Mouse (Mus musculus) R1 (cell line): ENCODE data around the gene Apobec3.

Source experiments
- DNase-seq: peaks from one replicate; pipeline ENCODE4 v3.0.0-alpha.2; 2018; ENCODE audit warnings: low read depth, low spot score

The Apobec3 gene

GRCm38 (mm10) chr15:79891436-79892212, at the start of gene Apobec3:
Gene Apobec3 (plus strand): TSS chr15:79891659.
- peak; percentile 92 for DNase-seq

DNA sequence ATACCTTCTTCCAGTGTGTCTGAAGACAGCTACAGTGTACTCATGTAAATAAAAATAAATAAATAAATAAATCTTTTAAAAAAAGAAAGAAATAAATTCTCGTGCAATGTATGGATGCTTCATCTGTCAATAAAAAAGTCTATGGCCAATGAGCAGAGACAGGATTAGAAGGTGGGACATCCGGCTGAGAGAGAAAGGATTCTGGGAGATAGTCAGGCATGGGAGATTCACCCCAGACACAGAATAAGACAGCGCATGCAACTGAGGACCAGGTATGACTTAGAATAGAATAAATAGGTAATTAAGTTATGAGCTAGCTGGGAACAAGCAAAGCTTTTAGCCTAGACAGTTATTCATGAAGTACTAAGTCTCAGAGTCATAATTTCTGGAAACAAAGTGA, 48.5 kb upstream of the Apobec3 start:
- DNase-seq = peak; percentile 86

- no peak for DNase-seq
Measured at GRCm38 (mm10) chr15:79845986-79846385, 45.5 kb upstream of the Apobec3 start.

DNA sequence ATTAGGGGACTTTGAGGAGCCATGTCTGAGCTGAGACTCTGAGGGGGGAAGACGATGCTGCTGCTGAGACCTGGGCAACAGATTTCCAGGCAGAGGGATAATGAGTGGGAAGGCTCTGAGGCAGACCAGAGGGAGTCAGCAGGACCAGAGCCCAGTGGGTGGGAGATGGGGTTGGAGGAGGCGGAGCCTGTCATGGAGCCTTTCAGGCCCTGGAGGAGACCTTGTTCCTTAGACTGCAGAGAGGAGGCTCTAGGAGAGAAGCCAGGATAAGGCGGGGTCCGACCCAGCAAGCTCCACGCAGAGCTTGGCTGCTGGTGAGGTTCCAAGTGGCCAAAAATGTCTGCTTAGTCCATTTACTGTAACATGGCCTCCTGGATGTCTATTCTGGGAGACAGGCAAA, 44.4 kb upstream of the Apobec3 start:
- DNase-seq = peak; percentile 96

- DNase-seq = peak; percentile 64
Measured at GRCm38 (mm10) chr15:79850143-79850542, 41.3 kb upstream of the Apobec3 start.

DNA sequence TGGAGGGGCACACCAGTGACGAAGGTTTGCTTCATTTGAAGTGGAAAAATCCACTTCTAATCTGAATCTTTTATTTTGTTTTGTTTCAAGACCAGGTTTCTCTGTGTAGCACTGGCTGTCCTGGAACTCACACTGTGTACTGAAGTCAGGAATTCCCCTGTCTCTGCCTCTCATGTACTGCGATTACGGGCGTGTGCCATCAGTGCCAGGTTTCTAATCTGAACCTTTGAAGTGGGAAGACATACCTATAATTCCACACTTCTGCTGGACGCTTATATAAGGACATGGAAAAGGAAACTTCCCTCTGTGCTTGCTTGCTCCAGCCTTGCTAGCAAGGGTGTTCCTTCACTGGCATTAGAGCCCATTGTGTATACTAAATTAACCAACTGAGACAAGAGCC, 32.5 kb upstream of the Apobec3 start:
- DNase-seq = no peak

DNA sequence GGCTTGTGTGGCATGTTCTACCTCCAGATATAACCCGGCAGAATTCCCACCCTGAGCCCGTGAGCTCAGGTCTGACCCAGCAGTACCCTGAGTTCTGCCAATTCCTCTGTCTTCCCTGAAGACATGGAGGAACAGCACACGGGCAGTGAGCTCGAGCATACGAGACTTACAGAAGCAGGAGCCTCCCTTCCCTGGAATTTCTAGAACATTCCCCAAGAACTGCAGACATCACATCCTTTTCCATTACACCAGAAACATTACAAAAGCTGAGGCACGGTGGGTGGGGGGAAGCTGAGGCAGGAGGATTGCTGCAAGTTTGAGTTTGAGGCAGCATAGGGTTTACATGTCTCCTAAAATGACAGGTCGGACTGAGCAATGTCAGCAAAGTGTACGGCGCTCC, 31.6 kb upstream of the Apobec3 start:
- peak; percentile 72 for DNase-seq

GRCm38 (mm10) chr15:79867260-79868002, 24.0 kb upstream of the Apobec3 start:
- peak; percentile 88 for DNase-seq

DNA sequence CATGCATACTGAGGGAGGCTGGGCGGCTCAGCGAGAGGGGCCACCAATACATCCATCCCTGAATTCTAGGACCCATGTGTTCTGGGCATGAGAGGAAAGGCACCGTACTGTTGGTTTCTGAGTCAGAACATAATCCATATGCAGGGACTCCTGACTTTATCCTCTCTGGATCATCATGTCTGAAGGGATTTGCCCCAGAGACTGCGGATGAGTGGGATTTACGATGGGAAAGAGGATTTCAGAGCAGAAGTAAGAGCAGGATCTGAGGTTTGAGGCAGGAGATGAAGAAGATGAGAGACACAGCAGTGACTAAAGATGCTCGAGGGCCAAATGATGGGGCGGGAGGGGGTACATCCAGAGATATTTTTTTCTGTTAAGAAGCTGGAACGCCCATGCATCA, 17.9 kb upstream of the Apobec3 start:
- no peak for DNase-seq

DNA sequence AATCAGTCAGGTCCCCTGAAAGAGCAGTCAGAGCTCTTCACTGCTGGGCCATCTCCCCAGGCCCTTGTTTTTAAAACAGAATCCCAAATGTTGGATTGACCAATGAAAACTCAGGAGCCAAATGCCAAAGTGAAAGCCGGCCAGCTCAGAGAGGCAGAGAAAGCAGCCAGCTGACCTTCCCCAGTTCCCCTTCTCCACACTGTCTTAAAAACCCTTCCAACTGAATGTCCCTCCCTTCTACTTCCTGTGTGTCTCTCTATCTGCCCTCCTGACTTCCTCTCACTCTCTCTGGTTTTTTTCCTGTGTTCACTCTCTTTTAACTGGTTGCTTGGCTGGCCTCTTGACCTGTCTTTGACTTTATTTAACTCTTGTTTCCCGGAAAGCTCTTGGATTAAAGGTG, 17.5 kb upstream of the Apobec3 start:
- DNase-seq = peak; percentile 76

DNA sequence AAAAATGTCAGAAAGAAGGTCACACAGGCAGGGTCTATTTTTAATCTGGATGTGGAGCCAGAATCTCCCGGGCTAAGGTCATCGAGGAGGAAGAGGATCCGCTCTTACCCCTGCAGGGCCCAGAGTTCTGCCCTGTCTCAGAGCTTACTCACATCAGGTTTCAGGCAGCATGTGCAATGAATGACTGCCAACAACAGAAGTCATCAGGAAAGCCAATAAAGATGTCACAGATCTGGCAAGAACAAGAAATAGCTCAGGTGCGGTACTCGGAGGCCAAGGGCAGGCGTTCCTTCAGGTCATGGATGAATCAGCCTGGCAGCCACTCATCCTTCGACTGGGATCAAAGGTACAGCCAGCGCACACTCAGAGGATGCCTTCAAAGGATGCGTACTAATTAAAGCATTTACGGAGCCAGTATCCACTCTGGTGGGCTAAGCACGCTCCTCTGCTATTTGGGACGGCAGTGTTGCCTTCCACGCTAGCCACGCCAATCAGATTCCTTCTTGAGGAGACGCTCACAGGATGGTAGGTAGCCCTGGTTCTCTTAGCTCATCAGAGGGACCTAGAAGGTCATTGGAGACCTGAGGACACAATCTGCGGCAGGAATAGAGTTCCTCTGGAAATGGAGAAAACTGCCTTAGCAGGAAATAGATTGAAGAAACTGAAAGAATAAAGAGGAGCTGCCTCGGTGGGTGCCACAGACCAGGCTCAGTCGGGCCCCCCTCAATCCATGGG, 16.0 kb upstream of the Apobec3 start:
- peak; percentile 68 for DNase-seq

- peak; percentile 95 for DNase-seq
Measured at GRCm38 (mm10) chr15:79878725-79879136, 12.7 kb upstream of the Apobec3 start.

DNA sequence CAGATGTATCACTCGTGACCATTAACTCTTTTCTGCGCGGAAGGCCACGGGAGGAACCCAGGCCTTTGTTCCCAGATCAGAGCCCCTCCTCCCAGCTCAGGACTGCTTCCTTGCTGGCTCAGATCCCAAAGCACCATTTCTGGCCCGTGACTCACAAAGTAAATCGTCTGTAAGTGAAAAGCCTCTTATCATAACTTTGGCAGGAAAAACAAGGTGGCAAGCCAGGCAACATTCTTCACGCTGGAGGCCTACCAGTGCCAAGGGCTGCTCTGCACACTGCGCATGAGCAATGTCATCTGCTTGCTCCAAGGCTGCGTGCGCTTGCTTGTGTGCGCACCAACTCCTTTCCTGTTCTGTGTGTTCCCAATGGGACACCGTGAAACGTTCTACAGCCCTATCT, 12.1 kb upstream of the Apobec3 start:
- DNase-seq = peak; percentile 80

DNA sequence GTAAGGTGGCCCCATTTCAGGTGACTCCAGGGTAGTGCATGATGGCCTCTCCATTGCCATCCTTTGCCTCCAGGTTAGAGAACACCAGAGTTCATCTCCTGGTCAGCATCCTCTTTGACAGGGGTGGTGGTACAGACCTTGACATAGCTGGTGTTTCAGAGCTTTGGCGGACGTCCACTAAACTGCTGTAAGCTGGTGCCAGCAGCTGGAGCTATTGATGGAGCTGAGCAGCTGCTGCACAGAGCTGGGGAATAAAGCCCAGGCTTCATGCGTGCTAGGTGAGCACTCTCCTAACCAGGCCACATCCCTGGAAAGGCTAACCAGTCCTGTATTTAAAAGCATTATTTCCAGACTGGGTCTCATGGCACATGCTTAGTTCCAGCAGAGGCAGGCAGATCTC, 11.0 kb upstream of the Apobec3 start:
- DNase-seq = no peak

- DNase-seq = peak; percentile 67
Measured at GRCm38 (mm10) chr15:79882623-79883267, 8.7 kb upstream of the Apobec3 start.

- DNase-seq = peak; percentile 93
Measured at GRCm38 (mm10) chr15:79883352-79883822, 8.1 kb upstream of the Apobec3 start.

GRCm38 (mm10) chr15:79884820-79885219, 6.6 kb upstream of the Apobec3 start:
- no peak for DNase-seq

GRCm38 (mm10) chr15:79892213-79892541, 718 bp downstream of the Apobec3 start:
- peak; percentile 86 for DNase-seq

DNA sequence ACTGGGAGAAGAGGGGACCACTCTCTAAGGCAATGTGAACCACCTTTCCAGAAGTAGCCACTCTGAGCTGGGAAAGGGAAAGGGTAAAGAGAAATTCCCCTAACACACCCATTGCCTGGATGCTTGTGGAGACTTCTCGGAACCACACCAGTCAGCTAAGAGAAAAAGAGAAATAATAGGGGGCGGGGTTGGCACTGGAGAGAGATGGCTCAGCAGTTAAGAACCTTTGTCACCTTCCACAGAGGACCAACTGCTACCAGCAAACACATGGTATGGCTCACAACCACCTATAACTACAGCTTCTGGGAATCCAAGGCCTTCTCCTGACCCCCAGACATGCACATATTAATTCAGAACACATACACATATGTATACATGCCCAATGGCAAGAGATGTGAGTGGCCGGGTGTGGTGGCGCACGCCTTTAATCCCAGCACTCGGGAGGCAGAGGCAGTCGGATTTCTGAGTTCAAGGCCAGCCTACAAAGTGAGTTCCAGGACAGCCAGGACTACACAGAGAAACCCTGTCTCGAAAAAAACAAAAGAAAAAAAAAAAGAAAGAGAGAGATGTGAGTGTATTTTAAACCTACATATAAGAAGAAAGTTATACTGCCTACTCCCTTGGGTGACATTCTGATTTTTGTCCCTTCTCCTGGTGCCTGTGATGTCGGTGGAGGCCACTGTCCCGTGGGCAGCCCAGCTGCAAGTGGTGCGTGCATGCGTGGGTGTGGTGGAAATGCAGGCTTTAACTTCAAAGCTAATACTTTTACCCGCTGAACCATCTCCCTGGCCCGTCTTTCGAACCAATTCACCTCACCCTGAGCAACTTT, 1.8 kb downstream of the Apobec3 start:
- no peak for DNase-seq

DNA sequence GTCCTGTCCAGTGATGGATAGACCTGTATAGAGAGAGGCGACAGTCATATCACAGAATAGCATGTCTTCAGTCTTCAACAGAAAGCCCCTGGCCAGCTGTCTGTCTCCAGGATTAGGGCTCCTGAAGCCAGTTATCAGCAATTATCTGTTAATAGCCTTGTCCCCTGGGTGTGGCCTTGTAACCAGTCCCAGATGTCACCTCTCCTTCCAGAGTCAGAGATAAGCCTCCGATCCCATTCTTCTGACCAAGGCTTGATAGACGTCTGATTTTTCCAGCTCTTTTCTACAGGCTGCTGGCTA, 2.3 kb downstream of the Apobec3 start:
- no peak for DNase-seq

DNA sequence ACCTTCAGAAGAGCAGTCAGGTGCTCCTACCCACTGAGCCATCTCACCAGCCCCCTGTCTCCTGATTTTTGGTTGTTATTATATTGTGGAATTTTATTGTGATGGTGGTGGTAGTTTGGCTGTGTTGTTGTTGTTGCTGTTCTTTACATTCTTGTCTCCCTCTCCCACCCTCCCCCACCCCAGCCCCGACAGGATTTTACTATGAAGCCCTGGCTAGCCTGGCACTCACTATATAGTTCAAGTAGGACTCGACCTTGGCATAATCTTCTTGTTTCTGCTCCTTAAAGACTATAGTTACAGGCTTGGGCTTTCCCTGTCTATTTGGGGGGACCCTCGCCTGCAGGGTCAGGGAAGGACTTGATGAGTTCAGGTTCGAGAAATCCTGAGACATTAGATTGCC, 2.9 kb downstream of the Apobec3 start:
- DNase-seq = no peak
